Mouse (Mus musculus) bone marrow, adult 2 months (tissue): ENCODE measurements around the gene Trmt10b.

ENCODE experiments used
- CTCF ChIP-seq: fragments of 200-500 bp; IDR thresholded peaks from 2 replicates; pipeline ENCODE4 v1.5.1; 2011; ENCODE audit warnings: low read length, control low read depth; ENCODE audit not compliant: control insufficient read depth, insufficient read depth
- POLR2A ChIP-seq: fragments of 200-500 bp; IDR thresholded peaks from 2 replicates; pipeline ENCODE4 v1.6.1; 2011; ENCODE audit warnings: low read depth, mild to moderate bottlenecking, control low read depth, low read length, borderline replicate concordance; ENCODE audit not compliant: control insufficient read depth

DNA sequence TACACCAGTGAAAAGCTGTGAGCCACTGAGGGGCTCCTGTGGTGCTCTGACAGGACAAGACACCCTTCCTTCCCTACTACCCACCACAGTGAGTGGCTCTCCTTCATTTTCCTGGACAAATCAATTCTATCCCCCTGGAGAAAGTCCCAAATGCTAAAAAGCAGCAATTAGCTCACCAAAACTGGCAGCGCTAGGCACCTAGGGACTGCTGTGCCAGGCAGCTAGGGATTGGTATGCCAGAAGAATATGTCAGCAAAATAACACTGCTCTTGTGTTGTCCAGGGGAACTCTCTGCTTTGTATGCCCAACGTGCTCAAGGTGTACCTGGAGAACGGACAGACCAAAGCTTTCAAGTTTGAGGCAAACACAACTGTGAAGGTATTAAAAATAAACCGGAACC lies 35.4 kb upstream of the Trmt10b start:
- TF ChIP-seq CTCF: no peak
- TF ChIP-seq POLR2A: no peak
